Mouse (Mus musculus) layer of hippocampus, adult 8-10 months (tissue): ENCODE measurements around the gene Rnf208. TPM values are rescaled to one million over a fixed set of nuclear protein-coding genes. Genes with fewer than 3 reads are reported as not detected.
A peak's percentile ranks its signal among the peaks of the same experiment; 100 is the strongest.

ENCODE experiments used
- DNase-seq, 2 experiments: peaks; one replicate each; pipeline ENCODE4 v3.0.0; 2022; ENCODE audit warnings: low spot score in 2 of 2
- total RNA-seq, 4 experiments: library from RNA; stranded (reverse); gene quantifications; 2 replicates each; pipeline ENCODE4 v1.2.4; 2022

Gene Rnf208
- total RNA-seq: 100 to 1,000 TPM; 219 to 241 (median 229) TPM

GRCm38 (mm10) chr2:25242101-25242506 lies at the start of gene Rnf208, which contains the start of gene Cysrt1:
TSS of gene Rnf208 (plus strand) at chr2:25242255.
TSS of gene Cysrt1 (minus strand) at chr2:25242452.
- DNase-seq: no peak

- DNase-seq: peak; percentile 71 to 79
Observed at GRCm38 (mm10) chr2:25193330-25193770, 48.7 kb upstream of the Rnf208 start.

GRCm38 (mm10) chr2:25194006-25194405 lies 48.0 kb upstream of the Rnf208 start:
- no peak for DNase-seq

- no peak for DNase-seq
Observed at GRCm38 (mm10) chr2:25194486-25195171, 47.4 kb upstream of the Rnf208 start.

GRCm38 (mm10) chr2:25195211-25196156 lies 46.6 kb upstream of the Rnf208 start:
- DNase-seq: no peak

GRCm38 (mm10) chr2:25196172-25196954 lies 45.7 kb upstream of the Rnf208 start, which contains the start of gene Tor4a:
TSS of gene Tor4a (minus strand) at chr2:25196886.
- no peak for DNase-seq

- no peak for DNase-seq
Observed at GRCm38 (mm10) chr2:25197191-25197590, 44.9 kb upstream of the Rnf208 start.

GRCm38 (mm10) chr2:25197946-25198345 lies 44.1 kb upstream of the Rnf208 start:
- no peak for DNase-seq

- DNase-seq: no peak
Observed at GRCm38 (mm10) chr2:25200631-25201030, 41.4 kb upstream of the Rnf208 start.

- no peak for DNase-seq
Observed at GRCm38 (mm10) chr2:25203631-25204214, 38.3 kb upstream of the Rnf208 start.

GRCm38 (mm10) chr2:25207593-25207992 lies 34.5 kb upstream of the Rnf208 start:
- DNase-seq: no peak

GRCm38 (mm10) chr2:25210686-25211085 lies 31.4 kb upstream of the Rnf208 start:
- no peak for DNase-seq

GRCm38 (mm10) chr2:25211121-25211670 lies 30.9 kb upstream of the Rnf208 start, which contains the start of gene Nelfb:
TSS of gene Nelfb (minus strand) at chr2:25211489.
- DNase-seq: peak; percentile 75 to 80

- DNase-seq: no peak
Observed at GRCm38 (mm10) chr2:25213266-25213865, 28.7 kb upstream of the Rnf208 start.

GRCm38 (mm10) chr2:25214444-25214843 lies 27.6 kb upstream of the Rnf208 start, which contains the start of gene Stpg3:
TSS of gene Stpg3 (minus strand) at chr2:25214637.
- no peak for DNase-seq

GRCm38 (mm10) chr2:25217666-25218065 lies 24.4 kb upstream of the Rnf208 start:
- no peak for DNase-seq

GRCm38 (mm10) chr2:25218445-25218844 lies 23.6 kb upstream of the Rnf208 start, which contains the start of gene Fam166a:
TSS of gene Fam166a (plus strand) at chr2:25218745.
- no peak for DNase-seq

- DNase-seq: no peak
Observed at GRCm38 (mm10) chr2:25221331-25221772, 20.7 kb upstream of the Rnf208 start.

GRCm38 (mm10) chr2:25223681-25224491 lies 18.2 kb upstream of the Rnf208 start:
- peak; percentile 67 for DNase-seq
